Mouse (Mus musculus): ENCODE measurements around the gene AI854703. TPM values are rescaled to one million over a fixed set of nuclear protein-coding genes. Genes with fewer than 3 reads are reported as not detected.
"Not testable (repeated sequence)": the region's sequence is repeated elsewhere in the genome, so short reads cannot be mapped to it uniquely, and the experiment has no call there.

The AI854703 gene
- total RNA-seq, 2 experiments from 2014 or later, result 12.7 to 14.4 TPM

- DNase-seq (ENCODE audit: extremely low spot score in 1 of 2, low spot score in 1 of 2), result no peak
Measured at GRCm38 (mm10) chr6:48610657-48611056, 15.9 kb upstream of the AI854703 start.

GRCm38 (mm10) chr6:48613464-48613863 is 13.1 kb upstream of the AI854703 start:
- DNase-seq (ENCODE audit: extremely low spot score in 1 of 2, low spot score in 1 of 2), result no peak

GRCm38 (mm10) chr6:48614756-48615155 is 11.8 kb upstream of the AI854703 start:
- DNase-seq (ENCODE audit: extremely low spot score in 1 of 2, low spot score in 1 of 2), result no peak

GRCm38 (mm10) chr6:48620031-48620430 is 6.5 kb upstream of the AI854703 start:
- no peak for DNase-seq (ENCODE audit: extremely low spot score in 1 of 2, low spot score in 1 of 2)

- not testable (repeated sequence) for DNase-seq (ENCODE audit: extremely low spot score in 1 of 2, low spot score in 1 of 2)
Measured at GRCm38 (mm10) chr6:48622186-48622843, 4.2 kb upstream of the AI854703 start.

- DNase-seq (ENCODE audit: extremely low spot score in 1 of 2, low spot score in 1 of 2), result no peak
Measured at GRCm38 (mm10) chr6:48623460-48623859, 3.1 kb upstream of the AI854703 start.

- peak; percentile 46 to 56 for DNase-seq (ENCODE audit: extremely low spot score in 1 of 2, low spot score in 1 of 2)
Measured at GRCm38 (mm10) chr6:48626984-48627383, 420 bp downstream of the AI854703 start.

GRCm38 (mm10) chr6:48627511-48627924 is 954 bp downstream of the AI854703 start:
- no peak for DNase-seq (ENCODE audit: extremely low spot score in 1 of 2, low spot score in 1 of 2)

GRCm38 (mm10) chr6:48628377-48628776 is 1.8 kb downstream of the AI854703 start:
- DNase-seq (ENCODE audit: extremely low spot score in 1 of 2, low spot score in 1 of 2), result no peak

- DNase-seq (ENCODE audit: extremely low spot score in 1 of 2, low spot score in 1 of 2), result peak; percentile 49 to 56
Measured at GRCm38 (mm10) chr6:48628808-48629660, 2.5 kb downstream of the AI854703 start.

- no peak for DNase-seq (ENCODE audit: extremely low spot score in 1 of 2, low spot score in 1 of 2)
Measured at GRCm38 (mm10) chr6:48629661-48630034, 3.1 kb downstream of the AI854703 start.

GRCm38 (mm10) chr6:48630831-48631230 is 4.3 kb downstream of the AI854703 start:
- DNase-seq (ENCODE audit: extremely low spot score in 1 of 2, low spot score in 1 of 2), result no peak

- DNase-seq (ENCODE audit: extremely low spot score in 1 of 2, low spot score in 1 of 2), result no peak
Measured at GRCm38 (mm10) chr6:48635105-48635504, 8.5 kb downstream of the AI854703 start.

- DNase-seq (ENCODE audit: extremely low spot score in 1 of 2, low spot score in 1 of 2), result no peak
Measured at GRCm38 (mm10) chr6:48636515-48636914, 10.0 kb downstream of the AI854703 start.

- DNase-seq (ENCODE audit: extremely low spot score in 1 of 2, low spot score in 1 of 2), result no peak
Measured at GRCm38 (mm10) chr6:48637811-48638500, 11.4 kb downstream of the AI854703 start.

GRCm38 (mm10) chr6:48638553-48638952 is 12.0 kb downstream of the AI854703 start:
- no peak for DNase-seq (ENCODE audit: extremely low spot score in 1 of 2, low spot score in 1 of 2)

- DNase-seq (ENCODE audit: extremely low spot score in 1 of 2, low spot score in 1 of 2), result no peak
Measured at GRCm38 (mm10) chr6:48641391-48641790, 14.8 kb downstream of the AI854703 start.

GRCm38 (mm10) chr6:48642764-48643292 is 16.3 kb downstream of the AI854703 start:
- DNase-seq (ENCODE audit: extremely low spot score in 1 of 2, low spot score in 1 of 2), result peak in 1 of 2 experiments; percentile 34

- DNase-seq (ENCODE audit: extremely low spot score in 1 of 2, low spot score in 1 of 2), result peak; percentile 48 to 74
Measured at GRCm38 (mm10) chr6:48645660-48646308, 19.2 kb downstream of the AI854703 start.

GRCm38 (mm10) chr6:48646309-48646690 is 19.7 kb downstream of the AI854703 start:
- no peak for DNase-seq (ENCODE audit: extremely low spot score in 1 of 2, low spot score in 1 of 2)

Measured in layer of hippocampus, postnatal 25 days (tissue).